Mouse (Mus musculus) gastrocnemius, postnatal 4 days (tissue): ENCODE data around the gene Dock10. TPM values are rescaled to one million over a fixed set of nuclear protein-coding genes. Genes with fewer than 3 reads are reported as not detected.

Source experiments
- DNase-seq, 2 experiments: peaks; one replicate each; pipeline ENCODE4 v3.0.0; 2021 to 2022; ENCODE audit warnings: low spot score in 2 of 2, mixed read lengths in 2 of 2
- total RNA-seq, 2 experiments: library from RNA; stranded (reverse); gene quantifications; 2 replicates each; pipeline ENCODE4 v1.2.3; 2021

Dock10 gene
- total RNA-seq, 2 experiments from 2014 or later = 24.4 to 27.2 TPM

DNA sequence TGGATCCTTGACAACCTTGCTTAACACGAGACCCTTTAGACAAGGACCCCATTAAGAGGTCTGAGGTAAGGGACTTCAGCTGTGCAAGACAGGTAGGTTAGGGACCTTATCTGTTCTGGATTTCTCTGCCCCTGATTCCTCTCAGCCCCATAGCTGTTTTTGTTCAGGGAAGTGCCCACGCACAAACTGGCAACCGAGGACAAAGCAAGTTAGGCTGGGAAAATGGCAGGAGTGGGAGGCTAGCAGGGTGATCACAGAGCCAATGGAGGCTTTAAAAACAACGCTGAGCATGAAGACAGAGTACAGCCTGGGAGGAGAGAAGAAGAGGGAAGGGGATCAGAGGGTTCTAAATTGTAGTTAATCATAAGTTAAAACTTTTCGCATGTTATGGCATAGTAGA is 141.7 kb downstream of the Dock10 start:
- DNase-seq = no peak

DNA sequence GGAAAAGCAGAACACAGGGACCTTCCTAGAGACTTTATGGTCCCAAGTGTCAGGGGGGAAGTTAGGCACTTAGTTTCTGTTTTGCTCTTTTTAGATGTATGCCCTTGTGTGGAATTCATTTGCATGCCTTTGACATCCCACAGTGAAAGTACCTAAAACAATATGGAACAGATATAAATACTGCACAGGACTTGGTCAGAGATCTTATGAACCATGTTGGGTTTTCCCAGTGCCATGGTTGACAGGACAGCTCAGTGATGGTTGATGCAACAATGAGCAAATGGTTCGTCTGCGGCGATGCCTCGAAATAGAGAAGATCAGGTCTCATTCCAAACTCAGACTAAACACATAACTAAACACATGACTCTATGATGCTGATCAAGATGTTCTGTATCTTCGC is 143.6 kb downstream of the Dock10 start:
- DNase-seq = no peak

DNA sequence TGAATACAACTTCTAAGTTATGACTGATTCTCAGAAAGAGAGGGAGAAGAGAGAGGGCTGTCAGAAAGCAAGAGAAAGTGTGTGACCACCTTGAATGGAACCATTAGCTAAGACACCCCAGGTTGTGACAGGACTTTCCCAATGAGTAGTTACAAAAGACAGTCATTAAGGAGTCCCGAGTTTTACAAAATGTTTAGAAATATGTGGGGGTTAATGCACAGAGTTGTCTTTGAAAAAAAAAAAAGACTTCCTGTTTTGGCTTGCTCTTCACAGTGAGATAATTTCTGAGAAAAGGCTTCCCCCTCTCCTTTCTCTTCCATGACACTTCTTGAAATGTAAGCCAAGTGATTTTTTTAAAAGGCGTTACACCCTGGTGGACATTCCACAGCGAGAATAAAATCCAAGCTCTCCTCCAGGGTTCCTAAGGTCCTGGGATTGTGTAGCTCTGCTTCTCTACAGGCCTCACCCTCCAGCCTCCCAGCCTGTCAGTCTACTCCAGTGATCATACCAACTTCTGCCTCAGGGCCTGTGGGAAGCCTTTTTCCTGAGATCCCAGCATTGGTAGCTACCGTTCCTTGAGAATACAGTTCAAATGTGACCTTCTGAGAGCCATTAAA is 144.8 kb downstream of the Dock10 start:
- no peak for DNase-seq

DNA sequence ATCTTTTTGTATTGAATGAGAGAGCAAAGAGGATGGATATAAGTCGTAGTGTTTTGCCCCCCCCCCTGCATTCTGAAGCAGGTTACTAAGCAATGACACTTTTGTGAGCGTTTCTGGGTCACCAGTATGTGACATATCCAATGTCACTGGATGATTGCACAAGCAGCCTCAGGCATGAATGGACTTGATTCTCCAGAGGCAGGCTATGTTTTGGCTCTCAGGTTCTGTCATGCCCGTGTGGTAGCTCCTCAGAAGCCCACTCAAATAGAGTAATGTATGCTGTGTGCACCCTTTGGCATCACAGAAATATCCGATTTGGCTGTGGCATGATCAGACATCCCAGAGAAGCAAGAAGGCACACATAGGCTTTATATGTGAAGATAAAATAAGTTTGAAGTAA is 150.8 kb downstream of the Dock10 start:
- DNase-seq = no peak

DNA sequence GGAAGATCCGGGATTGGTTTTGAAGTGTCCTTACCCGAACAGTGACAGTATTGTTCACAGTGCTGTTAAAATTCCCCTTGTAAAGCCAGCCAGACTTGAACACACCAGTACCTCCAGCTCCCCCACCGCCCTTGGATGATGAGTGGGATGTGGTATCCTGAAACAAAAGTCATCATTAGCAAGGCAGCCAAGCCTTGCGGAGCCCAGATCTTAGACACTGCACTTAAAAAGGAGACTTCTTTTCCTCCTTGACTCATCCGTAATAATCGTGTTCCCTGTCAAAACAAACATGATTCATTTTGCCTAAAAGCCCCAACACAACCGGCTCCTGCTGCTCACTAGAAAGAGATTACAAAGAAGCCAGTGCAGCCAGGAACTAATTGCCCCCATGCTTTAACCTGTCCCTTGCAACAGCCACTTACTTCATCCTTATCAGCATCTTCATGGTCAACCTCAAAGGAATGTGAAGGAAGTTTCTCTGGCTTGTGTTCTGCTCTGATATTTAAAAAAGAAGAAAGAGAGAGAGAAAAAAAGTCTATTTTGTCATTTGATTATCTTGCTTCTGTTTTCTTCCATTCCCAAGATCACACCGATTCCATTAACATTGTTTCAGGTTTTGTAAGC is 152.1 kb downstream of the Dock10 start:
- no peak for DNase-seq

DNA sequence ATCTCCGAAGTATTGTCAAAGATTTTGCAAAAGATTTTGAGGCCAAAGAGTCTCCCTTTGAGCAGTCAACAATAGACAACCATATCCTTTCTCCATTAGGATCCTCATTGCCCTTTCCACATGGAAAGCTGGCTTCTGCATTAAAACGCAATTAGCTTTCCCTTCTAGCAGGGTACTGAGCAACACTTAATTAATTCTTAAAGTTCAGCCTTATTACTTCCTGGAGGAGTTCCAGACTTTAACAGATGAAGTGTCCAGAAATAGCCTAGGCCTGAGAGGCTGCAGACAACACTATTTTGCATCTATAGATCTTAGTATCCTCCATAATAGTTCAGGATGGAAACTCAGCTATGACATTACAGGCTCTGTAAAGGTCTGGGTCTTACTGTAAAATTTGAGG is 154.0 kb downstream of the Dock10 start:
- DNase-seq = no peak

DNA sequence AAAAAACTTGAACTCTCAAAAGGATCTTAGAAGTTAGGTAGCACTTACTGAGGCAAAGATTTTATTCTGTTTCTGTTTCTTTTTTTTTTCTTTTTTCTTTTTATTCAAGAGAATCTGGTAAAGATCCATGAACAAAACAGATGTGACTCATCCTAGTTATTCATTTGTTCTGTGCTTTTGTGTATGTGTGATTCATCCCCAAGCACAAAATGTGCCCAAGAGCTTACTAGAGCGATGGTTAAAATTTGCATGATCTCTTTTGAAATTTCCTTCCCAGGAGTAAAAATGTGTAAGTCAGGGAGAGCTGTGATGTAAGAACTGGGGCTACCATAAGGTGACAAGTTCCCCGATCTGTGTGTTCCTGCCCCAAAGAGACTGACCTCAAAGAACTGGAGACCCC is 155.2 kb downstream of the Dock10 start:
- DNase-seq = no peak

DNA sequence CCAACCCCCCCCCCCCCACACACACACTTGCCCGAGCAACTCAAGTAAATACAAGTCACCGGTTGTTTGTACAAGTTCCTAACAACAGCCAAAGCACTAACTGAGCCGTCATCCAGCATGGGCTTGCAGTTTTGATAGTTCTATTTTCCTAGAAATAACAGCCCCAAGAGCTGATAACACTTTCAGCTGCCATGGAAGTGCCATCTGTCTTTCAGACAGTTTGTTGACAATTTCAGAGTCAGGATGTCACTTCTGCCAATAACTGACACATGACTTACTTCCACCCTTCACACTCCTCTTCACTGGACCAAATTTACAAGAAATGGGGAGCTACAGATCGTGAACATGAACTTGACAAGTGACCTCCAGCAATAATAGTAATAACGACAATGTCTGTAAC is 175.0 kb downstream of the Dock10 start:
- DNase-seq = no peak

DNA sequence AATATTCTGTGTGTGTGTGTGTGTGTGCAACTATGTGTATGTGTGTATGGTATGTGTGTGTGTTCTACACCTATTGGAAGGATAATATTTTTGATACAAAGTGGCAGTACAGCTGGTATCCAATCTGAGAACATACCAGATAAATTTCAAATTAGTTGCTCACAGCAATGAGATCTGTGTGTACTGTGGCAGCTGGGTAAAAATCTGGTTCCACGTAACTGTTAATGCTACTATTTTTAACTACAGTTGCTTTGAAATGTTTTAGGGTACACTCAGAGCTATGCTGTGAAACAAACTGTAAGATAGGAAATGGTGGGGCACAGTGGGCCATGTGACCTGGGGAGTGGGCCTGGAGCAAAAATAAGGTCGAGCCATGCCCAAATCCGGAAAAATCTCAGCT is 176.1 kb downstream of the Dock10 start:
- DNase-seq = no peak

DNA sequence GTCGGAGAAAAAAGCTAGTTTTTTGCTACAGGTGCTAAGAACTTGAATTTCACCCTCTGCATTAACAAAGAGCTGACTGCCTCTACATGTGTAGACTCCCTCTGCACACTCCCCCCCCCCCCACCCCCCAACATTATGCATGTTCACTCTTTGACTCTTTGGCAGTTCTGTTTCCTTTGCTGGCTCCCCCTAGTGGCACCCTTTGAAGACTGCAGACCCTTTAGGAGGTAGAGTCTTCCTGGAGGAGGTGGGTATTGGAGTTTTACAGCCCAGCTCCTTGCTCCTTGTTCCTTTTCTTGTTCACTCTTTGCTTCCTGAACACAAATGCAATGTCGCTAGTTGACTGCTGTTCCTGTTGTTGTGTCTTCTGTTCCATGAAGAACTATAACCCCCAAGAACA is 181.4 kb downstream of the Dock10 start:
- no peak for DNase-seq

DNA sequence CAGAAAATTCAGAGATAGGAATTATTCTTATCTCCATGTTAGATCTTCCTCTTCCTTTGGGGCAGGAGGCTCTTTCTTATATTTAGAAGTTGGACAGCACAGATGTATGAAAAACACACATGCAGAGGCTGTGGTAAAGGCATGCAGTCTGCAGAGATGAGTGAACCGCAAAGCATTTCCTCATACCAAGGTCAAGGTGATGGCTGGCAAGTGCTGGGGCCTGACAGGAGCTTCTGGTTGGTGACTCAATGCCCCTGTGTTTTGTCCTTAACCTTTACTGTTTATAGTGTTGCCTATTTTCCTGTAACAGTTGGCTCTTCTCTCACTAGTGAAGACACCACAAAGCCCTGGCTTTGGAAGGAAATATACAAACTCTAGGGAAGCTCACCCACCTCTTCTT is 201.9 kb downstream of the Dock10 start:
- DNase-seq = no peak

DNA sequence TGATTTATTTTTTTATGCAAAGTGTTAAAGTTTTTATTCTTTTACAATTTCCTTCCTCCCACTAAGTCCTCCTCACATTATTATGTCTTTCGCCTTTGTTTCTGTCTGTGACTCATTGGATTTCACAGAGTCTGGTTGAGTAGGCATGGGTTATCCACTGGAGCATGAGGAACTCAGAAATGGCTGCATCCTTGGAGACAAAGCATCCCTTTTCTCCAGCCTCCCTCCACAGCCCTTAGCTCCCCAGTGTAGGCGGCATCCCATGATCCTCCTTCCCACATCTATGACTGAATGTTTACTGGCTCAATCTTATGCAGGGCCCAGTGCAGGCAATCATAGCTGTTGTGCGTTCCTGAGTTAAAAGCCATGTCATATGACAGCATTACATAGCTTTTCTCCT is 216.8 kb downstream of the Dock10 start:
- no peak for DNase-seq

DNA sequence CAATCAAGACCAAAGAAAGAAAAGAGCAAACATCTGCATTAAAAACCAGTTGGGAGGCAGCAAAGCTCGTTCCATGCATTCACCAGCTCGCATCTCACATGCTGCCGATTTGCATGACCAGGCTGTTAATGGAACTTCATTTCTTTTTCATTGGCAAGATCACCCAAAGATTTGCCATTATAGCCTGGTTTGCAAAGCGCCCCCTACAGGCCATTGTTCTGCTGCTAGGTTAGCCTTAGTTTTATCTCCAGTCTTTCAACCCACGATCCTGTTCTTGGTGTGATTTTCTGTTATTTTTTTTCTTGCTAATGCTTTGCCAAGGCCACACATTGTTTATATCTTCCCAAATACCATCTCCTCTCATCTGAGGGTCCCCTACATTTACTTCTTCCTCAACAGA is 236.1 kb downstream of the Dock10 start:
- DNase-seq = no peak

DNA sequence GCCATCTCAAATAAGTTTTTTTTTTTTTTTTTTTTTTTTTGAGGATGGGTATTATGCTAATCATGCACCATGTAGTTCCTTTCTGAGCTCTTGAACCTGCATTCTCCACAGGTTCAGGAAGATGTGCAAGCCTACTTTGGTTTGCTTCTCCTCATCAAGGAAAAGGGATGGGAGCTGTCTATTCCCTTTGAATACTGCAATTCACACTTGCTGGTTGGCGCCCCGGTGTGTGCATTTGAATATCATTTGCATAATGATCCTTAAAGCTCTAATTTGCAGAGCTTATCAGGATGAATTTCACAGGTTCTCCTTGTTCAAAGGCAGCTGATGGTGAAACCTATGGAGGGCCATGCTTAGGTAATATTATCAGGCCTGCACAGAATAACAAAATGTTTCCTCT is 237.9 kb downstream of the Dock10 start:
- no peak for DNase-seq

DNA sequence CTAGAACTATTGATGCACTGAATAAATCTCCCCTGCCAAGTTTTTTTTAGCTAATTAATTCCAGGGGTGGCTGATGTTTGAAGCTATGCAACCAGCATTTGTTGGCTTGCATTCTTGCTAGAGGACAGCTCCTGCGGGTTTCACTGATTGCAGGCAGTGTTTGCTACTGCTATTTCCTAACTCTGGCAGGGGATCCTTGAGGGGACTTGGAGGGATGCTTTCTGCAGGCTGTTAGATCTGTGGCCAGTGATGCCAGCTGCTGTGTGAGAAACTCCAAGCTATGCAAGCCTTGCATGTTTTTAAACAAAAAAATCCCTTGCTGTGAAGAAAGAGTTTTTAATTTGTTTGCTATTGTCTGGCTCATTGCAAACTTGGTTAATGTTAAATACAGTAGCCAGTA is 238.4 kb downstream of the Dock10 start:
- DNase-seq = no peak

DNA sequence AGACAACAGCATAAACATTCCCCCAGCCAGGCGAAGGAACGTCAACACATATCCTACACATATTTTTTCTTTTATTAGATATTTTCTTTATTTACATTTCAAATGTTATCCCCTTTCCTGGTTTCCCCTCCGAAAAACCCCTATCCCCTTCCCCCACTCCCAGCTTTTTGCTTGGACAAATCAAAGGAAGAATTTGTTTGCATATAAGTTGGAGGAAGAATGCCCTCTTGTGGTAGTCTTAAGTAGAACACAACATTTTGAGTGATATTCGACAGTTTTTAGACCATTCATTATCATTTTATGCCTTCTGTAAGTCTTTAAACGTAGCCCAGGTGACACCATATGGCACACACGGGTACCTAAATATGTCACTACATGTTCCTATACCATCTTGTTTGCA is 242.5 kb downstream of the Dock10 start:
- DNase-seq = no peak

DNA sequence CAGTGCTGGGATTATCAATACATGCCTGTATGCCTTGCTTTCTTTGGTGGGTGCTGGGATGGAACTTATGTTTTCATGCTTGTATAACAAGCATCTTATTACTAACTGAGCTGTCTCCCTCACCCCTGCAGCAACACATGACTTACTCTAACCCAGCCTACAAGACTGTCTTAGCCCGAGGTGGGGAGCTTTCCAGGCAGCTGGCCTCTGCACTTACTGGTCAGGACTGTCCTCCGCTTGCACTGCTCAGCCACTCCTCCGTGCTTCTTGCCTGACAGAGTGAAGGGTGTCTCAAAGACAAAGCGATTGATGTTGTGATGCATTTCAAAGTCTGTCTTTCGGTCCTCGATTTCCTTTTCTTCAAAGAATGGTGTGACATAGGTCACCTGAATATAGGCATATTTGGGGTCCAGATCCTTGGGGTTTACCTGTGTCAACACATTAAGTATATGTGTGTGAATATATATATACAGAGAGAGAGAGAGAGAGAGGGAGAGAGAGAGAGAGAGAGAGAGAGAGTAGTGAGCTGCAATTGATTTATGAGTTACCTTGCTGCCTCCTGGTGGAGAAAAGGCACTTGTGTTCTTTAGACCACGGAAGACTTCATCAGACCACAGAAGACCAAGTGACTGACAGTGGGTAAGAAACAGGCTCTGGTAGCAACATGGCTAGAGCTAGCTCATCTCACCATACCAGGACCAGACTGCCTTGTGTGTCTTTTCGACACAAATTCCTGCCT is 245.9 kb downstream of the Dock10 start:
- no peak for DNase-seq

DNA sequence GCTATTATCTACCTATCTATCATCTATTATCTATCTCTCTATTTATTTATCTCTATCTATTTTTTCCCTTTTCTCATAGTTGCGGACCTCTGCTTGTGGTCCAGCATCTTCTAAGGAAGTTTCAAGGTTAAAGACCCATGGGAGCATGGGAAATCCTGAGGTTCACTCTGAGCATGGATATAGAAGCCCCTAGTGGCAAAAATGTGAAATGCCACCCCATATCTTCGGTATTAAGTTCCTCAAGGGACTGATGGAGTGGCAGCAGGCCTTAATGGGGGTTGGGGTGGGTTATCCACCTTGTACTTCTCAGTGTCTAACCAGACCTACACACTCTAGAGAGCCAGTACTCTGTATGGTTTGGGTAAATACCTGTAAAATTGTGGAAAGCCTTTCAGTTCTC is 253.6 kb downstream of the Dock10 start:
- DNase-seq = no peak

DNA sequence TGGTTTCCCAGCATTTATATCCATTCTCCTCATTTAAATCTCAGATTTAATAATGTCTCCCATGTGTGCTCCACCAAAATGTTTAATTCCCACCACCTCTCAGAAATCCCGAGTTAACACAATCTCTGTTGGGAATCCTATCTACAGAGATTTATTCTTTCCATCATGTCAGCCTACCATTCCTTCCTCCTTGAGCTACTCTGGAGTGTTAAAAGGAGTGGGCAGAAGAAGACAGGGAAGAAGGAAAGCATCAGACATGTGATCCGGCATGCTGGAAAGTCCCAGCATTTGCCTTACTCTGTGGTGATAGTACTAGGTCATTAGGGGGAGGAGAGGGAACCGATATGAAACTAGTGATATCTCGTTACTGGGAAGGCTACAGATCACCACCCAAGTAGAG is 254.2 kb downstream of the Dock10 start:
- DNase-seq = no peak

DNA sequence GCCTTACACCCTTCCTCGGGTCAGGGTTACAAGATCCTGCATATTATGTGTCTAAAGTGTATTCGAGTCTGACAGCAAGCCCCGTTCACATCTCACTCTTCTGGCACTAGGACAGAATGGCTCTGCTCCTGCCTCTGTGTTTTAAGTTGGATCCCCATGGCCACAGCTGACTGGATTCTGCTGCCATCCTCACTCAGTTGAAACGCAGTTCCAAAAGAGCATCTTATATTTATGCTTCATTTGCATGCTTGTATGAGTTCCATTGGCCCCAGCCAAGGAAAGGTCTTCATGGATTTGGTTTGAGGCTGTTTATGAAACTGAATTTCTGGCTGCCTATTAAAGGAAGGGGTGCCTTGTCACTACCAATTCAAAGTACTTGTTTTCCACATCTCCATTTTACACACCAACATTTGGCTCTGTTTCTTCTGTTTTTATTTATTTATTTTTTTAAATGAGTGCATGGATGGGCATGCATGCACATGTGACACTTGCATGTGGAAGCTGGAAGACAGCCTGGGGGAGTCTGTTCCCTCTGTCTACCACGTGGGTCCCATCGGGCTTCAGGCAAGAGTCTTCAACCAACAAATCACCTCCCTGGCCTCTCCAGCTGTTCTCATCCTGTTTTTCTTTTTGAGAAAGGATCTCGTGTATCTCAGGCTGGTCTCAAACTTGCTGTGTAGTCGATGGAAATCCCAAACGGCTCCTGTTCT is 255.7 kb downstream of the Dock10 start:
- no peak for DNase-seq

DNA sequence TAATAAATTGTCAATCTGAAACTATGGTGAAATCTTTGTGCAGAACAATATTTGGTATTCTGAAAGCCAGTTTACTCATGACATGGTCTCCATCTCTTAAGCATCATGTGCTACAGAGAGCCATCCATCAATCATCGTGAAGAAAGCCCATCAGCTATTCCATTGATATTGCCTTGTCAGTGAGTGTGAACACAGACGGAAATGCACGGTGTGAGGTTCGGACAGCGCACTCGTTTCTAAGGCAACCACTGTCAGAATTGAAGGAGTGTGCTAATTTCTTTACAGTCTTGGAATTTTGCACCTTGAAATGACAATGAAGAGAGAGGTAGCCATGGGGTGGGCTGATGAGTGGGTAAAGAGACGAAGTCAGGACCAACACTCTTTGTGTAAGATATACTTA is 259.1 kb downstream of the Dock10 start:
- no peak for DNase-seq

DNA sequence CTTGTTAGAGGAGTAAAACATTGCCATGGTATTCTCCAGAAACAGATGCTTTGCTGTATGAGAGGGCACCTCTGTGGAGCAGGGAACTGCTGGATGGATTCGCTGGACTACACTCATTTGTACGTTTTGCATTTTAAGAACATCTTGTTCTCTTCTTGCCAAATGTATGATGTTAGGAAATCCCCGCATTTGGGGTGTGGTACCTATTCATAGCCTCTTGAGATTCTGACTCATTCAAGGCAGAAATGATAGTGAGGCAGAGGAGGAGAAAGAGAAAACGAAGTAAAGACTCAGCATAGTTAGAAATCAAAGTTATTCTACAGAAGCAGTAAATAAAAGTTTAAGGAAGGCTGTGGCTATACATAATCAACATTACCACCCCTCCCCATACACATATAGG is 262.0 kb downstream of the Dock10 start:
- no peak for DNase-seq
